Mouse (Mus musculus) cerebellum, adult 2 months (tissue): ENCODE data around the gene Lamb3. TPM values are rescaled to one million over a fixed set of nuclear protein-coding genes. Genes with fewer than 3 reads are reported as not detected.
A peak's percentile ranks its signal among the peaks of the same experiment; 100 is the strongest.

Experiments
- DNase-seq, 2 experiments: peaks; one replicate each; pipeline ENCODE4 v3.0.0; 2021
- H3K27ac ChIP-seq: fragments of 200-500 bp; 2 replicates; pipeline ENCODE4 v1.5.1; 2012; ENCODE audit warnings: low read length, control low read depth, inconsistent platforms; ENCODE audit not compliant: insufficient read depth
- H3K27me3 ChIP-seq: fragments of 200-500 bp; 2 replicates; pipeline ENCODE4 v1.6.1; 2012; ENCODE audit warnings: inconsistent platforms, mild to moderate bottlenecking, low read length, moderate library complexity; ENCODE audit not compliant: control insufficient read depth, insufficient read depth
- H3K4me1 ChIP-seq: fragments of 200-500 bp; 2 replicates; pipeline ENCODE4 v1.6.1; 2011; ENCODE audit warnings: low read length; ENCODE audit not compliant: control insufficient read depth, insufficient read depth
- H3K4me3 ChIP-seq: fragments of 200-500 bp; replicated peaks from 2 replicates; pipeline ENCODE3; 2011; ENCODE audit warnings: mild to moderate bottlenecking, low read depth, low read length, control low read depth; ENCODE audit not compliant: insufficient read depth
- CTCF ChIP-seq: fragments of 200-500 bp; IDR thresholded peaks from 2 replicates; pipeline ENCODE4 v1.5.1; 2011; ENCODE audit warnings: low read depth, mild to moderate bottlenecking, control low read depth, low read length, moderate library complexity, borderline replicate concordance; ENCODE audit not compliant: insufficient read depth
- POLR2A ChIP-seq: fragments of 200-500 bp; IDR thresholded peaks from 2 replicates; pipeline ENCODE4 v1.6.1; 2011; ENCODE audit warnings: low read length, control low read depth, borderline replicate concordance; ENCODE audit not compliant: insufficient read depth
- WGBS: fragments of 180-500 bp; shearing (Covaris S2); methylation state at CpG from one replicate; pipeline ENCODE4 v1.1.7; 2018; 5-methylcytosine and 5-hydroxymethylcytosine counted together
- polyA plus RNA-seq: library from polyadenylated mRNA; depleted of rRNA; stranded (reverse); fragments of >200 nt; gene quantifications from 2 replicates; pipeline ENCODE4 v1.2.3, GENCODE M21; 2012

The Lamb3 gene
- polyA plus RNA-seq, 1 experiment = 3.9 TPM

DNA sequence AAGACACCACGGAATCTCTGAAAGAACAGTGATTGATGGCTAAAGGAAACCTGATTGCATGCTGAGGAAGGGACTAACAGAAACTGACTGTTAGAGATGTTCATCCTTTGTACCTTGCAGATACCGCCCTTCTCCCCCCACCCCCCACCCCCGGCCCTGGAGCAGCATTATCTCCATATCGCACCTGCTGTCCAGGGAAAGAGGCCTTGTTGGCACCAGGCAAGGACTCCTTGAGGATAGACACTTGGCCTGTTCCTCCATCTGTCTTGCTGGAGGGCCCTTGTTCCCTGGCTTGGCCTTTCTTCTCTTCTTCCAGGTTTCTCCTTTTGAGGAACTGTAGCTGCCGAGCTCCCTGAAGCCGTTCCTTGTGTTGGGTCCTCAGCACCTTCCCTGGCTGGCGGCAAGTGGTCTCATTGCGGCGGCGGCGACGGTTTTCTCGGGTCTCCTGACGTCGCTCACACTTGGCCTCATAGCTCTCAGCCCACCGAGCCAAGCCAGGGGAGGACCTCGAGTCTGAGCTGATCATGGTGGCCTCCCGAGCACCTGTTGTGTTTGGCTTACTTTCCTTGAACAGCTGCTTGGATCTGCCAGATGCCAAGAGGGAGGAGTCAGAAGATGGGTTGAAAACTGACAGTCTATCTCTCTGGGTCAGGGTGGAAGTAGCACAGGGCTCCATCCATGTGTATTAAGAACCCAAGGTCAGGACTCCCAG, 9.8 kb upstream of the Lamb3 start:
- WGBS = 62% methylated on average over 18 of the region's 18 CpGs
- DNase-seq = no peak
- TF ChIP-seq POLR2A (no peak), CTCF (no peak)

DNA sequence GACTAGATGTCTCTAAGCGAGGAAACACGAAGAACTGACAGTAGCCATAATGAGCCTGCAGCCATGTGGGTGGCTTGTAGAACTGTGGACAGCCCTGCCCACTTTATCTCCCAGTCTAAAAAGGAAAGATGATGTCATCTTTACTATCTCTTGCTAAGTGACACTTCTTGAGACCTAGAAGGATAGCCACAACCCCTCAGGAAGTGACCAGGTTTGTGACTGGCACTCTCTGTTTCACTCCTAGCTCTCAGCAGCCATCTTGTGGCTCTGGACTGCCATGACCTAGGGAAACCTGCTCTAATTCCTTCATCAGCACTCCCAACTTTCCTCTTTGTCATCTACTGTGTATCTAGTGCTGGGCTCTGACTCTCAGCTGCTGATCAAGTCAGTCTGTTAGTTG, 9.2 kb upstream of the Lamb3 start:
- no peak for DNase-seq
- 90% methylated on average over 2 of the region's 2 CpGs for WGBS
- Histone ChIP-seq H3K27me3 (no peaks in the 10 kb centered on the region), H3K27ac (no peak overlapping the region), H3K4me3 (no peak overlapping the region), H3K4me1 (peaks cover 15% of the 10 kb centered on the region; the same call in 1 of the 2 replicates)
- no peak for TF ChIP-seq POLR2A

More for the DNA sequence above, 9.8 kb upstream of the Lamb3 start:
- H3K27ac ChIP-seq = no peak overlapping the region
- peaks cover 15% of the 10 kb centered on the region; the same call in 1 of the 2 replicates for H3K4me1 ChIP-seq
- H3K4me3 ChIP-seq = no peak overlapping the region
- no peaks in the 10 kb centered on the region for H3K27me3 ChIP-seq

DNA sequence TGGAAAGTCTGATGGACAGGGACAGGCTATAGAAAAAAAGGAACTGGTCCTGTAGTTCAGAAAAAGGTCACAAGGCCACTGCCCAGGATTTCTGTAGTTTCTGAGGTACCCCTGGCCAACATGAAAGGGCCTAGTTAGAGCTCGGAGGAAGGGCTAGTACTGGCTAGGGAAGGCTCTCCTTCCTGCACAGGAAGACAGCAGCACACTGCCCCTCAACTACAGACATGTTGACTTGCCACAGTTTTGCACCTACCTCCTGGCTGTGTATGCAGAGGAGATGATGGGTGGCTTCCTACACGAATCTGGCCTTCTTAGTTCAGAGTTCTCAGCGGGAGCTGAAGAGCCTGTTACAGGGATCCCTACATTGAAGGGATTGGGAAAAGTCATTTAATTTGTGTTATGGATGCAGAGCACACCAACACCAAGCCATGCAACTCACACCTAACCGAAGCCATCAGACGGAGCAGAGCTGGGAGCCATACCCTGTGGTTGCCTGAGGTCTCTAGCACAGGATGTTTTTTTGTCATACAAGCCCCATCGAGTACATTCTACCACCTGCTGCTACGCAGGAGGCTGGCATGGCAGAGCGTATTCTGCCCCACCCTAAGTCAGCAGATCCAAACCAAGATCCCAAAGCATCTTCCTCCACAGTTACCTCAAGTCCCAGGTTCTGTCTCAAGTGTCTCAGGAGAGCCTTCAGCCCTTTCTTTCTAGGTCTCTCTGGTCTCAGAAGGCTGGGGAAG, 6.7 kb upstream of the Lamb3 start:
- Histone ChIP-seq H3K27me3 (no peaks in the 10 kb centered on the region), H3K4me1 (no peaks in the 10 kb centered on the region), H3K4me3 (no peak overlapping the region), H3K27ac (no peak overlapping the region)
- no peak for TF ChIP-seq CTCF
- TF ChIP-seq POLR2A = no peak
- 74% methylated on average over 8 of the region's 8 CpGs for WGBS
- DNase-seq = no peak

DNA sequence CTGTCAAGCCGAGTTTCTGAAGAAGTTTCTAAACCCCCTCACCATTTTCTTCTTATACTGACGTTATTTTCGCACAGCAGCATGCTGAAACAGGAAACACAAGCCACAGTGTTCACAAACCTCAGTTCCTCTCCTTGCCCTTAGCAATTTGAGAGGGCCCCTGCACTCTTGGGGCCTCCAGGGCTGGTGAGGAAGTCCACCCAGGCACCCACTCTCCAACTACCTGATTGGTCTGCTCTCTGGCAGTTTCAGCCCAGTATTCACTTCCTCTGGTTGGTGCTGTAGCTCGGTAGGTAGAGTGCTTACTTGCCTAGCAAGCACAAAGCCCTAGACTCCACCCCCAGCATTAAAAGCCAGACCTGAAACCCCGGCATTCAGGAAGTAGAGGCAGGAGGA, 6.1 kb upstream of the Lamb3 start, which contains the start of gene Traf3ip3:
Gene Traf3ip3, minus strand, starts transcription at position 321 of the 396 bp plus-strand sequence.
- Histone ChIP-seq H3K4me3 (no peak within 1 kb of the TSS), H3K27ac (no peak within 1 kb of the TSS), H3K4me1 (no peaks in the 10 kb centered on the region), H3K27me3 (no peaks in the 10 kb centered on the region)
- DNase-seq = no peak
- TF ChIP-seq POLR2A (no peak), CTCF (no peak)
- WGBS = 77% methylated on average over 5 of the region's 5 CpGs

DNA sequence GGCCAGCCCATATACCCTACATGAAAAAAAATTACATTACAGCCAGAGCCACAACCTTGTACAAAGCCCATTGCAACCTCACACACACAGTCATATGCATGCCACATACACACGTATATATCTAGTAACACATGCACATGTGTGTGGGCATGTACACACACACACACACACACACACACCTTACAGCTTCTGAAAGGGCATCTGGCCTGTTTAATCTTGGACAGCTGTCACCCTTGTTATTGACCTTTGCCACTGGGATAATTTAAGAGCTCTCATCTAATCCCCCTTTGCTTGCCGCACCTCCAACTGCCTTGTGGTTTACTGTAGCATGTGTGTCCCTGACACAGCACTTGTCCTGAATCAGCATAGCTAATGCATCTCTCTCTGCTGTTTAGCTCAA, 3.7 kb upstream of the Lamb3 start:
- Histone ChIP-seq H3K27ac (no peak overlapping the region), H3K27me3 (no peaks in the 10 kb centered on the region), H3K4me1 (no peaks in the 10 kb centered on the region), H3K4me3 (no peak overlapping the region)
- TF ChIP-seq POLR2A (no peak), CTCF (no peak)
- no peak for DNase-seq
- WGBS = 92% methylated on average over 2 of the region's 2 CpGs

DNA sequence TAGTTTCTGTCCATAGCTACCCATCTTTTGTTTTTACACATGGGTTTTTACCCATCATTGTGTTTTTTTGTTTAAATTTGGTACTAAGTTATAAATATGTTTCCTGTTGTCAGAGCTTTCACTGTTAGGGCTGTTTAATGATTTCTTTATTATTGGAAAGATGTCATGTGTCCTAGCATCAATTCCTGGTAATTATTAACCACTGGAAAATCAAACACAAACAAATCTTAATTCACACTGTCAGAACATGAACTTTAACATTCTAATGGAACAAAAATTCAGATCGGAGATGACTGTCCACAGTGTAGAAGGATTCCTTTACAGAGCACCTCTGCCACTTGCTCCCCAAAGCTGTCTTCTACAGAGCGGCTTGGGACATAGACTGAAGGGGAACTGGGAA, 2.1 kb upstream of the Lamb3 start:
- DNase-seq = no peak
- H3K4me3 ChIP-seq = no peak overlapping the region
- H3K4me1 ChIP-seq = no peaks in the 10 kb centered on the region
- H3K27ac ChIP-seq = no peak overlapping the region
- 96% methylated on average over 2 of the region's 2 CpGs for WGBS
- TF ChIP-seq CTCF (no peak), POLR2A (no peak)
- H3K27me3 ChIP-seq = no peaks in the 10 kb centered on the region

DNA sequence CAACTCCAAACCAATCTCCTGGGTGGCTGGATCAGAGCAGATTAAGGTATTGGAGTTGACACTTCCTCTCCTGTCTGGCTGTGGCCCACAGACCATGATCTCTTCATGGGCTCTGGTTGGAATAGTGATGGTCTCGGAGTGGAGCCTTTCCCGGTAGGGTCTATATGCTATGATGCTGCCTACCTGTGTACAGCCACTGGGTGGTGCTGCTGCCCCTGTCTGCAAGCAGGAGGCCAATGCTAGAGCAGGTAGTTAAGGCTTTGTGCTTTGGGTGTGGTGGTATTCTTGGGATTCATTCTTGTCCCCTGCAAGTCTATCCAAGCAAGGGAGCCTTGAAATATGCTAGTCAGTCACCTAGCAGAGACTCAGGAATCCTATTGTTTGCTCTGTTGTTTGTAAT, 679 bp downstream of the Lamb3 start:
- H3K4me3 ChIP-seq = no peak overlapping the region
- 32% methylated on average over 2 of the region's 2 CpGs for whole genome bisulfite sequencing
- peak; percentile 45 to 47 for DNase-seq
- H3K27ac ChIP-seq = no peak overlapping the region
- TF ChIP-seq CTCF = peak; percentile 94
- TF ChIP-seq POLR2A = no peak
- no peaks in the 10 kb centered on the region for H3K27me3 ChIP-seq
- no peaks in the 10 kb centered on the region for H3K4me1 ChIP-seq

DNA sequence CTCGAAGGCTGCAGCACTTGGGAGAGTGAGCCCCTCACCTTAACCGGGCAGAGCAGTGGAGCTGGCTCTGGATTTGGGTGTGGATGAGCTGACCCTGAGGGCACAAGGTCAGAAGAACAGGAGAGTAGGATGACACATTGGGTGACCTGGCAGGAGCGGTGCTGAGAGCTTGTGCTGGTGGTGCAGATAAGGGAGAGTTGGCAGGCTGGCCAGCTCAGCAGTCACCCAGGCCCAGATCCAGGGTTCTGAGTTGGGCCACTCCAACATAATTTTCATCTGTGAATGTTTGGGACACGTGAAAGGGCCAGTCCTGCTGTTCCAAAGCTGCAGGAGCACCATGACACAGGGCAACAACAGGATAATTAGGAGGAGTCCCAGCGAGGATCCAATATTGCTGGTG, 3.9 kb downstream of the Lamb3 start:
- 57% methylated on average over 5 of the region's 5 CpGs for WGBS
- H3K4me3 ChIP-seq = no peak overlapping the region
- no peaks in the 10 kb centered on the region for H3K27me3 ChIP-seq
- H3K27ac ChIP-seq = no peak overlapping the region
- TF ChIP-seq CTCF (no peak), POLR2A (no peak)
- DNase-seq = no peak
- H3K4me1 ChIP-seq = no peaks in the 10 kb centered on the region
